Mouse (Mus musculus): Measurements from ENCODE around the gene Rere.

Rere gene

GRCm38 (mm10) chr4:150379772-150380171 lies 98.3 kb downstream of the Rere start:
- DNase-seq (ENCODE audit: low spot score in 2 of 2), result no peak

DNA sequence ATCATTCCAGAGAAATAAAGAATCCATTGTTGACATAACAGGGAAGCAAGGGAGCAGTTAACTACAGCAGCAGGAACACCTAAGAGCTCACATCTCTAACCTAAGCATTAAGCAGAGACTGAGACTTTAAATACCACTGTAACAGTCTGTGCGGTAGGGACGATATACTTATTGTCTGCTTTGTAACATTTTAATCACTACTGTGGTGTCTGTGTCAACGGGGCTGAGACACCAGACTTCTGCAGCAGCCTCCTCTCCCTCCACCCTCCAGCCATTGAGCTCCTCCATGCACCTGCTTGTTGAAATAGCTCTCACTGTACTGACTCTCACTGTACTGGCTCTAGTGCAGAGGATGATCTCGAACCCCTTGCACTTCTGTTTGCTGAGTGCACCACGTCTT lies 98.8 kb downstream of the Rere start:
- DNase-seq (ENCODE audit: low spot score in 2 of 2), result no peak

DNA sequence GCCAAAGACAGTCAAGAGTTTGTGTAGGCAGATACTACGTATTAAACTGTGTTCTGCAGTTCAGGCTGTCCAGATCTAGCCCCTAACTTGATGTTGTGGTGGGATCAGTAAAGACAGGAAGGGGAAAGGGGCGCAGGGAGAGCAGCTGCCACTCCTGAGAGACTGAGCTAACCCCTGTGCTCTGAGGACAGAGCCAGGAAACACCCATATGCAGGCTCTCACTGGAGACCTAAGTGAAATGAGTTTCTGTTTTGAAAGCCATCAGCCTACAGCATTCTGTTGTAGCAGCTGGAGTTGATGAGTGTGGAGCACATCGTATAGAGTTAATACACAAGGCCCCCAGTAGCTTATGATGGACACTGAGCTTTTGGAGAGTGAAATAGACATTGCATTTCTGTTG lies 101.1 kb downstream of the Rere start:
- DNase-seq (ENCODE audit: low spot score in 2 of 2), result no peak

- no peak for DNase-seq (ENCODE audit: low spot score in 2 of 2)
These were observed 103.0 kb downstream of the Rere start for GRCm38 (mm10) chr4:150384405-150384804.

DNA sequence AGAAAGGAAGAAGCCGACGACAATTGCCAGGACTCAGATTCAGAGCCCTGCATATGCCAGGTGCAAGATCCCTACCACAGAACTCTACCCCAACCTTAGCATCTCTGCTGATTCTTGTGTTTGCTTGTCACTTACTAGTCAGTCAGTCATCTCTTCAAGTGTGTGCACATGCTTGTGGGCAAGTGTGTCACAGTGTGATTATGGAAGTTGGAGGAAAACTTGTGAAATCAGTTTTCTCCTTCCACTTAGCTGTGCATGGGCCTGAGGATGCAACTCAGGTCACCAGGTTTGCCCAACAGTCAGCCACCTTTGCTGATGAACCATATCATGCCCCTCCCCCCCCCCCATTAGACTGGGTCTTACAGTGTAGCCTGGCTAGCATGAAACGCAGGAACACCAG lies 103.5 kb downstream of the Rere start:
- no peak for DNase-seq (ENCODE audit: low spot score in 2 of 2)

- DNase-seq (ENCODE audit: low spot score in 2 of 2), result no peak
These were observed 107.1 kb downstream of the Rere start for GRCm38 (mm10) chr4:150388518-150388917.

DNA sequence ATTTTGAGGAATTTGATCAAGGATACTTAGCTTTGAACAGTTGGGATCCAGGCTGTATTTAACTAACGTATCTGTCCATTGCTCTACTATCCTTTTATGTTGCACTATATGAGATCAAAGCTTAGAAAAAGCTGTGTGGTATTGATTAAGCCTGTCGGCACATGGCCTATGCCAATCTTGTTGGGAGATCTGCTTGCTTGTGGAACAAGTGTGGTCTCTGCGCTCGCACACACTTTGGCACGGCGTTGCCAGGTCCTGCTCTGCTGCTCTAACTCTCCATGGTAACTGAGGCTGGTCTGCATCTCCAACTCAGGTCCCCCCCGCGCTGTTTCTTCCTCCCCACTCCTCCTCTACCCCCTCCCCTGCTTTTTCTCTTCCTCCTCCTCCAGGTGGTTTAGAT lies 112.2 kb downstream of the Rere start:
- no peak for DNase-seq (ENCODE audit: low spot score in 2 of 2)

DNA sequence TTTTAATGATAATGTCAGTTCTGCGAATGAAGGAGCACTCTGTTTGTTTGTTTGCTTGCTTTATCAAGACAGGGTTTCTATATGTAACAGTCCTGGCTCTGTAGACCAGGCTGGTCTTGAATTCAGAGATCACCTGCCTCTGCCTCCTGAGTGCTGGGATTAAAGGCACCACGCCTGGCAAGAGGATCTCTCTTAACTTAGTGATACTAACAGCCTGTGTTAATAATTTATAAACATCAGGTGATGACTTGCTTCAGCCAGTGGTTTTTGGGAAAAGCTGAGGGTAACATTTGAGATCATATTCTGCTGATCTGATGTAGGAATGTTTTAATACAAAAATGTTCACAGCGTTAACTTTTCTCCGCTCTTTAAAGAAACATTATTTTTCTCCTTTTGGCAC lies 112.6 kb downstream of the Rere start:
- no peak for DNase-seq (ENCODE audit: low spot score in 2 of 2)

- DNase-seq (ENCODE audit: low spot score in 2 of 2), result no peak
These were observed 114.9 kb downstream of the Rere start for GRCm38 (mm10) chr4:150396339-150396738.

DNA sequence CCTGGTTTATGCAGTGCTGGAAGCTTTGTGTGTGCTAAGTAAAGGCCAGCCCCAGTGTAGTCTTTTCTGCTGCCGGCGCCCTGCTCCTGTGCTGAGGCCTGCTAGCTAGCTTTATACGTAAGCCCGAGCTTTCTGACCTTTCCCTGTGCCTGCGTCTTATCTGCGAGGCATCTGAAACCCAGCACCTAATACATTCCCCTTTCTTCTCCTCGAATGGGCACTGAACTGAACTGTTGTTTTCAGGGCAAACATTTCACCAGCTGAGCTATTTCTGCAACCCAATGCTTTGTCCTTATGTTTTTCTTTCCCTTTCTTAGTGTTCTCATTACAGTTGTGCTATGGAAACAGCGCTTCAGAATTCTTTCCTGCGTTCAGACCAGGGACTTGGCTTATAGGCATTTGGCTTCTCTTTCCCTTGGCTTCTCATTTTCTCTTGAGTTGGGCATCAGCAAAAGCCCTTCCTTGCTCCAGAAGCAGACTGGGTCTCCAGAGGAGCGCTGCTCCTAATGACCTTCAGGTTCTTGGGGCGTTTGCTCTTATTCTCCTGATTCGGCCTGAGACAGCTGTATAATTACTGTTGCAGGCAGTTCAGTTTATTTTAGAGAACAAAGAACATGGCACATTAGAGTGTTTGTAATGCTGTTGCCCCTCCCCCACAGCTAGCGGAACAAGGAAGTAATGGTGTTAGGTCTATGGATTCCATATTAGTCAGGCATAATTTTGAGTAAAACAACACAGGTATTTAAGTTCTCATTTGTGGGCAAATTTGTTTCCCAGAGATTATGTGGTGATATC lies 115.6 kb downstream of the Rere start:
- DNase-seq (ENCODE audit: low spot score in 2 of 2), result peak in 1 of 2 experiments; percentile 24

DNA sequence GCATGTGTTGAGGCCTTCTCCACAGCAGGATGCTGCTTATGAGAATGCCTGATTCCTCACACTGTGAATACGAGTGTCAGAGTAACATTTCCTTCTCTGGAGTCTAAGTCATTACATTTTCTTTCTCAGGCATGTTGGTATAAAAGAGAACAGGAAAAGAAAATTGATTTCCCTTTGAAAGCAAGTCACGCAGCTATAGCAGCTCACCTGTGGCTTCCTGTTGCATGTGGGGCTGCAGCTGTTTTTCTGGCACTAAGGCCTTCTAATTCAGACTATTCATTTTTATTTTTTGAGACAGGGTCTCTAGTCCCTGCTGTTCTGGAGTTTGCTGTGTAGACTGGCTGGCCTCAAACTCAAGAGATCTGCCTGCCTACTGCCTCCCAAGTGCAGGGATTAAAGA lies 117.6 kb downstream of the Rere start:
- DNase-seq (ENCODE audit: low spot score in 2 of 2), result no peak

DNA sequence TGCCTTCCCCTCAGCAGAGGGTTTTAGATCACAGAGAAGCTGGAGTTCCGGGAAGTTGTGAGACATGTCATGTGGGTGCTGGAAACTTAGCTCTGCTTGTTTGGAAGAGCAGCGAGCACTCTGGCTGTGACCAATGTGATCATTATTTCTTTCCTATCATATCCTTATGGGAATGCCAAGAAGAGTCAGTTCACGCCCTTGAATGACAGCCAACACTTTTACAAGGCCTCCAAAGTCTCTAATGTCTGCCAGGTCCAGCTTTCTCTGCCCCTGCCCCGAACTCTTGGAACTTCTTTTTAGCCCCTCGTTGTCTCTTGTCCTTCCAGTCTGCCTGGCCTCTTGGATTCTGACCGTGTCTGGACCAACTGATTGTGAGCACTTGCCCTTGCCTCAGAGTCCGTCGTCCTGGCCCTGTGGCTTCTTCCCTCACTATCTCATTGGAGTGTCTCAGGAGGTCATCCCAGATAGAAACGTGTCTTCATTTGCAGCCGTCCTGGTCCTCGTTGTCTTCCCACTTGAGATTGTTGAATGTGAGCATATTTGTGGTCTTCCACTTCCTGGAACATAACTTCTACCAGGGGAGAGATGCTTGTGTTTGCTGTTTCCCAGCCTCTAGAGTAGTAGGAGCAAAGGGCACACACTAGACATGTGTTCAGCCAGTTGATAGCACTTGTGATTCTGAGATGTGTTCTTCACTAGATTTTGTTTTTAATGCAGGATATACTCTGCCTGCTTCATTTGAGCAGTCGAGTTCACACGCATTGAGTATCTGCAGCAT lies 120.6 kb downstream of the Rere start:
- no peak for DNase-seq (ENCODE audit: low spot score in 2 of 2)

- no peak for DNase-seq (ENCODE audit: low spot score in 2 of 2)
These were observed 121.2 kb downstream of the Rere start for GRCm38 (mm10) chr4:150402608-150402985.

- no peak for DNase-seq (ENCODE audit: low spot score in 2 of 2)
These were observed 122.5 kb downstream of the Rere start for GRCm38 (mm10) chr4:150403941-150404340.

DNA sequence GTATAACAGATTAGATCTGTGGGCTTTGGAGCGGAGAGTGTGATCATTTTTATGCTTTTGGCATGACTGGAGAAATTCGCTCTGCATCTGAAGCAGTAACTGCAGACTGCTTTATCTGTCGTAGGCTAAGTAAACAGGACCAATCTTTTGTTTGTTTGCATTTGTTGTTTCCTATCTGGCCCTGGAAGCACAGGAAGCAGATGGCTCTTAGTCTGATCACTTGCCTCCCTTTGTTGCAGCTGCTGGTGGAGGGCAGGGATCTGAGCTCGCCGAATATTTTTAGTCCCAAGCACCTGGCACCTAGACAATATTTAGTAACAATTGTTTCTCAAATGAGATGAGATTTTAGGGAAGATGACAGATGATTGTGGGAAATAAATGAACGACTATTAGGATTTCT lies 123.1 kb downstream of the Rere start:
- no peak for DNase-seq (ENCODE audit: low spot score in 2 of 2)

- DNase-seq (ENCODE audit: low spot score in 2 of 2), result no peak
These were observed 124.3 kb downstream of the Rere start for GRCm38 (mm10) chr4:150405786-150406185.

DNA sequence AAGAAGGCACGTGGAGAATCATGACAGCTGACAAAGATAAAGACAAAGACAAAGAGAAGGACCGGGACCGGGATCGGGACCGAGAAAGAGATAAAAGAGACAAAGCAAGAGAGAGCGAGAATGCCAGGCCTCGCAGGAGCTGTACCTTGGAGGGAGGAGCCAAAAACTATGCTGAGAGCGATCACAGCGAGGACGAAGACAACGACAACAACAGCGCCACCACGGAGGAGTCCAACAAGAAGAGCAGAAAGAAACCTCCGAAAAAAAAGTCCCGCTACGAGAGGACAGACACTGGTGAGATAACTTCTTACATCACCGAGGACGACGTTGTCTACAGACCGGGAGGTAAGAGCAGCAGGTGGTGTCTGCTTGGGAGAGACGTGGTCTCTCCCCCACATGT lies 124.9 kb downstream of the Rere start:
- DNase-seq (ENCODE audit: low spot score in 2 of 2), result no peak

DNA sequence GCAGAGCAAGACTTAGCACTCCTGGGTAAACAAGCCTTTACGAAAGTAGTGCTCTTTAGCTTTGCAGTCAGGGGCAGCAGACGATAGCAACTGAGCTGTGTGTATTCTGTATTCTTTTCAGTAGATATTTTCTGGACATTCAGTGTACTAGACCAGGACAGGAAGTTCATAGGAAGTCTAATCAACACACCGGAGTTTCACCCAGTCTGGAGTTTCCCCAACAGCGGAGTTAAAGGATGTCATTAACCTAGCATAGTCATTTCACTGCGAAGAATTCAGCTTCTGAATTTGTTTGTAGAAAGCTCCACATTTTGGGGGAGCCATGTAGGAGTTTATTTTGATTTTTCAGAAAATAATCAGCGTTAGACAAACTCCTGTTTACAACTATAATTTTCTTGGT lies 125.4 kb downstream of the Rere start:
- DNase-seq (ENCODE audit: low spot score in 2 of 2), result no peak

GRCm38 (mm10) chr4:150414296-150414695 lies 132.8 kb downstream of the Rere start:
- DNase-seq (ENCODE audit: low spot score in 2 of 2), result no peak

DNA sequence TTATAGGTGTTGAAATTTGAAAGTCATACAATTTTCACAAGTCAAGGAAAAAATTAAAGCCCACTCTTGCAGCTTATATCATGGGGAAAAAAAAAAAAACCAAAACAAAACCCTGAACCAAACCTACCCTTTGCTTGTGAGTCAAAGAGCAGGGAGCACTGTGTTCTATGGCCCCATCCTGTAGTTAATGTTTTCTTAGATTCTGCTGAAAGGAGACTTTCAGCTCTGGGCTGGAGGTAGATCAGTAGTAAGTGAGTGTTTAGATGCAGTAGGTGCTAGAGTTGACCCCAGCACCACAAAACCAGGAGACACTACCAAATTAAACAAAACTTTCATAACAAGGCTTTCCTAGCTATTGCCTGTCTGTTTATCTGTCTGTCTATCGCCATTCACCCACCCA lies 133.3 kb downstream of the Rere start:
- DNase-seq (ENCODE audit: low spot score in 2 of 2), result no peak

GRCm38 (mm10) chr4:150415227-150415969 lies 134.0 kb downstream of the Rere start:
- no peak for DNase-seq (ENCODE audit: low spot score in 2 of 2)

DNA sequence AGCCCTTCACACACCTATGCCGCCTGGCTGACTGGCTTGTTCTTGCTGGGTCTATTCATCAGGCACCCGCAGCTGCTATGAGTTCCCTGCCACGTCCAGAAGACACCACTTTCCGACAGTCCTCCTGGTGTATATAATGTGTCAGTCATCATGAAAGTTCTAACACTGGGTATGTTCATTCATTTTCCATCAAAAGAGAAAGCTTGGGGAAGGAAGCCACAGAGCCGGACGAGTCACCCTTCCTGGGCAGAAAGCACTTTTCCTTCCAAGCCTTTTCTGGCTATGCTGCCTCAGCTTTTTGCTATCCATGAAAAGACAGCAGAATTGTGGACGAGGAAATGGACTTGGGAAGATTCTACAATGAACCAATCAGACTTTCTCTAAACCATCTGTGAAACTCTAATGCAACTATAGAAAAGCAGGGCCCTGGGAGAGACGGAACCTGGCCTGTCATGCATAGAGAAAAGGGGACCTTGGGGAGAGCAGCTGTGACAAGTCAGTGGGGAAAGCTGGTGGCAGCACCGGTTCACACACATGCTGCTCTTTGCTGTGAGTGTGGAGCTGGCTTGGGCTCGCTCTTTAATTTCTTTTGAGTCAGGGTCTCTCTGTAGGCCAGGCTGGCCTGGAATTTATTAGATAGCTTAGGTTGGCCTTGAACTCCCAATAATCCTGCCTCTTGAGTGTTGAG lies 139.3 kb downstream of the Rere start:
- DNase-seq (ENCODE audit: low spot score in 2 of 2), result peak in 1 of 2 experiments; percentile 12
